Mouse (Mus musculus): ENCODE data around the gene Klhl40. TPM values are rescaled to one million over a fixed set of nuclear protein-coding genes. Genes with fewer than 3 reads are reported as not detected.

Klhl40 gene
- total RNA-seq, 1 experiment = 0.62 TPM

DNA sequence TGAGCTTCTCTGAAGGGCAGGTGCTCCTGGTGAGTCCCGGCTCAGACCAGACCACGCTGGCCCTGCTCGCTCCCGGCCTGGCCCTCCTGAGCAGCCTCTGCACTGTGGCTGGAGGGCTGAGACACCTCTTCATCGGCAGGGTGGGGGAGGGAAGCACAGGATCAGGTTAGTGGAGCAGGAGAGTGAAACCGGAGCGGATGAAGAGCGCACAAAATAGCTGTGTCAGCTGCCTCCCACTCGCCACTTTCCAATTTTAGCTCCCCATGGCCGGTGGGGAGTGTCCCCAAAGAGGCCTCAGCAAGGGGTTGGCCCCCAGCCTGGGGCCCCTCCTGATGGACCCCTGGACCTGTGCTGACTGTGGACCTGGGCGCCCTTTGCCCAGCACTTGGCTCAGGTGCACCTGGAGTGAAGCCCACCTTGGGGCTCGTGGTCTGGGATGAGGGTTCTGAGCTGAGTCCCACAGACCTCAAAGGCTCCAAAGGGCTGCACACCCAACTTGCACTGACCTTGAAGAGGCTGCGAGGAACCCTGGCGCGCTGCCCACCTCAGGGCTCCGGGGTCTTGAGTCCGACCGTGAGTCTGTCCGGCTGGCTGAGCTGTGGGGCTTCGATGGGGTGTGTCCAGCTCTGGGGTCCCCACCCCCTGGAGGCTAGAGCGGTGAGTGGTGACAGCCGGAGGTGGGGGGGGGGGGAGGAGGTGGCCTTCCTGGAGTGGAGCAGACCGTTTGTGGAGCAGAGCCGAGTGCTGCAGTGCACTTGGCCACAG, 14.5 kb downstream of the Klhl40 start, which contains the start of gene Hhatl:
Gene Hhatl (minus strand): TSS at position 751 of the 765 bp plus-strand sequence.
- TF ChIP-seq HCFC1 (IDR thresholded peaks at IDR 0.05; ENCODE audit: borderline replicate concordance, insufficient read depth, low read length) = no peak
- TF ChIP-seq ZC3H11A (IDR thresholded peaks at IDR 0.05; ENCODE audit: borderline replicate concordance, low read depth, low read length) = no peak

DNA sequence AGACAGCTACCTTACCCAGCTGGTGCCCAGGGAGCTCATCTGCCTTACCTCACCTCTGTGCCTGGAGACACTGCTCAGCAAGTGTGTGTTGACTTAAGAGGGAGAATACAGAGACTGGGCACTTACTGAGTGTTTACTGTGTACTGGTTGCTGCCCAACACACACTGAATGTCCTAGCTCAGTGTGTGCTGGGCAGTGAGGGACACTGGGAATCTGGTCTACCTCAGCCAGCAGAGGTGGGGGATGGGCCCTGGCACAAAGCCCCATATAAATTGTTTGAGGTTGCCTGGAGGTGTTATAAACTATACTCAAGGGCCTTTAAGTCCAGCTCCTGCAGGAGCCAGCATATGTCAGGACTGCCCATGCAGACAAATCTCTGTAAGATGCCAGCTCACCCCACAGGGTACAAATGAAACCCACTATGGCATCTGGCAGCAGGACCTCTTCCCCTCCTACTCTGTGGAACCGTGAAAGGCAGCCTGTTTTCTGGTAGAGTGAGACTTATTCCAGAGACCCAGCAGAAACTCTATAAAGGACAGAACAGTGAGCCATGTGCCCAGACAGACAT, 17.6 kb downstream of the Klhl40 start:
- Histone ChIP-seq H3K4me1 (ENCODE audit: control insufficient read depth in 2 of 2, insufficient read depth in 2 of 2, low read length in 2 of 2, poor library complexity in 1 of 2) (peaks cover 0 to 7% of the 10 kb centered on the region in 2 experiments; a peak in 1 of 4 replicates), H3K9me3 (ENCODE audit: control insufficient read depth, insufficient read depth, low read depth, low read length) (no peaks in the 10 kb centered on the region), H3K4me3 (ENCODE audit: insufficient read depth in 1 of 2, low read depth in 1 of 2, low read length in 2 of 2, poor library complexity in 1 of 2, severe bottlenecking in 1 of 2) (no peak overlapping the region), H3K9ac (ENCODE audit: insufficient read depth, low read depth, low read length, poor library complexity, severe bottlenecking) (no peak overlapping the region), H3K27ac (ENCODE audit: insufficient read depth, low read depth, low read length, poor library complexity, severe bottlenecking) (no peak overlapping the region), H3K36me3 (ENCODE audit: control insufficient read depth, insufficient read depth, low read length, poor library complexity, severe bottlenecking) (no peaks in the 10 kb centered on the region)
- no peak for DNase-seq (ENCODE audit: low read depth, low spot score)
- TF ChIP-seq ZC3H11A (IDR thresholded peaks at IDR 0.05; ENCODE audit: borderline replicate concordance, low read depth, low read length) (no peak), HCFC1 (IDR thresholded peaks at IDR 0.05; ENCODE audit: borderline replicate concordance, insufficient read depth, low read length) (no peak), CHD2 (IDR thresholded peaks at IDR 0.05; ENCODE audit: low read depth, low read length) (no peak), ZNF384 (IDR thresholded peaks at IDR 0.05; ENCODE audit: low read depth, low read length) (no peak), MAFK (IDR thresholded peaks at IDR 0.05; ENCODE audit: insufficient read depth, low read depth, low read length) (no peak)
- in situ Hi-C loops (cut with MboI; ENCODE audit: low sequenced_read_pairs in 2 of 2, unreplicated experiment in 2 of 2) = no loop called here

More for the DNA sequence above, 14.5 kb downstream of the Klhl40 start, which contains the start of gene Hhatl:
- Histone ChIP-seq H3K27ac (ENCODE audit: insufficient read depth, low read depth, low read length, poor library complexity, severe bottlenecking) (no peak within 1 kb of the TSS), H3K4me3 (ENCODE audit: insufficient read depth in 1 of 2, low read depth in 1 of 2, low read length in 2 of 2, poor library complexity in 1 of 2, severe bottlenecking in 1 of 2) (no peak within 1 kb of the TSS), H3K36me3 (ENCODE audit: control insufficient read depth, insufficient read depth, low read length, poor library complexity, severe bottlenecking) (no peaks in the 10 kb centered on the region), H3K9me3 (ENCODE audit: control insufficient read depth, insufficient read depth, low read depth, low read length) (no peaks in the 10 kb centered on the region), H3K4me1 (ENCODE audit: control insufficient read depth in 2 of 2, insufficient read depth in 2 of 2, low read length in 2 of 2, poor library complexity in 1 of 2) (no peaks in the 10 kb centered on the region), H3K9ac (ENCODE audit: insufficient read depth, low read depth, low read length, poor library complexity, severe bottlenecking) (no peak within 1 kb of the TSS)
- DNase-seq (ENCODE audit: low read depth, low spot score) = no peak
- in situ Hi-C loops (cut with MboI; ENCODE audit: low sequenced_read_pairs in 2 of 2, unreplicated experiment in 2 of 2) = no loop called here

DNA sequence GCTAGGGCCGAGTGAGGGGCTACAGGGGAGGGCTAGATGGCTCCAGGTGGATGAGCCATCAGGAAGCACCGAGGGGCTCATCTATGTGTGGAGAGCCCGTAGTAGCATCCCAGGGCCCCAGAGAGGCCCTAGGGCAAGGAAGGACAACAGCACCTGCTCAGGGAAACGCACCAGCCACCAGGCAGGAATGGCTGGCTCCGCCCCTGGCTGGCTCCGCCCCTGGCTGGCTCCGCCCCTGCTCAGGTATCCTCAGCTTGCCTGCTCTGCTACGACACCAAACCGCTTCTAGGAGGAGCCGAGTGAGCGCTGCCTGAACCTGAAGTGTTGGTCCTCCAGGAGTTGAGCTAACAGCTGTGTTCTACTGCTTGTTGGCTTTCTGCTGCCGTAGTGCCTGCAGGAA, 20.3 kb downstream of the Klhl40 start:
- DNase-seq (ENCODE audit: low read depth, low spot score) = no peak
- peaks cover 0 to 7% of the 10 kb centered on the region in 2 experiments; a peak in 1 of 4 replicates for H3K4me1 ChIP-seq (ENCODE audit: control insufficient read depth in 2 of 2, insufficient read depth in 2 of 2, low read length in 2 of 2, poor library complexity in 1 of 2)
- no peak overlapping the region for H3K9ac ChIP-seq (ENCODE audit: insufficient read depth, low read depth, low read length, poor library complexity, severe bottlenecking)
- no peaks in the 10 kb centered on the region for H3K36me3 ChIP-seq (ENCODE audit: control insufficient read depth, insufficient read depth, low read length, poor library complexity, severe bottlenecking)
- in situ Hi-C loops (cut with MboI; ENCODE audit: low sequenced_read_pairs in 2 of 2, unreplicated experiment in 2 of 2) = no loop called here
- H3K4me3 ChIP-seq (ENCODE audit: insufficient read depth in 1 of 2, low read depth in 1 of 2, low read length in 2 of 2, poor library complexity in 1 of 2, severe bottlenecking in 1 of 2) = no peak overlapping the region
- no peaks in the 10 kb centered on the region for H3K9me3 ChIP-seq (ENCODE audit: control insufficient read depth, insufficient read depth, low read depth, low read length)
- TF ChIP-seq ZC3H11A (IDR thresholded peaks at IDR 0.05; ENCODE audit: borderline replicate concordance, low read depth, low read length) = no peak
- no peak for TF ChIP-seq ZNF384 (IDR thresholded peaks at IDR 0.05; ENCODE audit: low read depth, low read length)
- TF ChIP-seq CHD2 (IDR thresholded peaks at IDR 0.05; ENCODE audit: low read depth, low read length) = no peak
- TF ChIP-seq HCFC1 (IDR thresholded peaks at IDR 0.05; ENCODE audit: borderline replicate concordance, insufficient read depth, low read length) = no peak
- no peak for TF ChIP-seq MAFK (IDR thresholded peaks at IDR 0.05; ENCODE audit: insufficient read depth, low read depth, low read length)
- no peak overlapping the region for H3K27ac ChIP-seq (ENCODE audit: insufficient read depth, low read depth, low read length, poor library complexity, severe bottlenecking)

DNA sequence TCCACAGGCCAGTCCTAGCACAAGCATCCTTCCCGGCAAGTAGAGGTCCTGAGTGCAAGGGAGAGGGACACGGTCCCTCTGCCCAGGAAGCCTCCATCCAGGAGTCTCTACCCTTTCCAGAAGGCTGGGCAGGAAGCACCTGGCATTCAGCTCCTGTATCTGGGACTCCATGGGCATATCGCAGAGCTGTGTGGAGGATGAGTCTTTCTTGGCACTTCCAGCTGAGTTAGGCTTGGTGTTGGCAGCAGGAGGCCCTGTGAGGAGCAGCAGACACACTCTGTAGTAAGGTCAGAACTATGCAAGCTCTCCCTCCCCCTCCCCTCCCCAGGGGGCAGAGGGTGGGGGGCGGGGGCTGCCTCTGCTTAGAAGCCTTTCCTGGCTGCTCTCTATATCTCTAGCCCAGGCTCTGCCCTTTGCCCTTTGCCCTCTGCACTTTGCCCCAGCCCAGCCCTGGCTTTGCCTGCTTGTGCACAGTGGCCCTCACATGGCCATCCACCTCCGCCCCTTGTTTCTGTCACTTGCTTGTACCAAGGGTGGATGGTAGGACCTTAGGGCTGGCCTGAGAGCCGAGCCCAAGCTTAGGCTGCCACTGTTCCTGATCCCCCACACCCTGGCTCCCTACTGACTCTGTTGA, 21.6 kb downstream of the Klhl40 start:
- in situ Hi-C loops (cut with MboI; ENCODE audit: low sequenced_read_pairs in 2 of 2, unreplicated experiment in 2 of 2) = no loop called here
- TF ChIP-seq ZC3H11A (IDR thresholded peaks at IDR 0.05; ENCODE audit: borderline replicate concordance, low read depth, low read length) (no peak), MAFK (IDR thresholded peaks at IDR 0.05; ENCODE audit: insufficient read depth, low read depth, low read length) (no peak), CHD2 (IDR thresholded peaks at IDR 0.05; ENCODE audit: low read depth, low read length) (no peak), HCFC1 (IDR thresholded peaks at IDR 0.05; ENCODE audit: borderline replicate concordance, insufficient read depth, low read length) (no peak)

More for the DNA sequence above, 21.6 kb downstream of the Klhl40 start:
- no peak overlapping the region for H3K9ac ChIP-seq (ENCODE audit: insufficient read depth, low read depth, low read length, poor library complexity, severe bottlenecking)
- no peaks in the 10 kb centered on the region for H3K36me3 ChIP-seq (ENCODE audit: control insufficient read depth, insufficient read depth, low read length, poor library complexity, severe bottlenecking)
- H3K4me1 ChIP-seq (ENCODE audit: control insufficient read depth in 2 of 2, insufficient read depth in 2 of 2, low read length in 2 of 2, poor library complexity in 1 of 2) = peaks cover 0 to 7% of the 10 kb centered on the region in 2 experiments; a peak in 1 of 4 replicates
- H3K27ac ChIP-seq (ENCODE audit: insufficient read depth, low read depth, low read length, poor library complexity, severe bottlenecking) = no peak overlapping the region
- no peak for DNase-seq (ENCODE audit: low read depth, low spot score)
- no peak overlapping the region for H3K4me3 ChIP-seq (ENCODE audit: insufficient read depth in 1 of 2, low read depth in 1 of 2, low read length in 2 of 2, poor library complexity in 1 of 2, severe bottlenecking in 1 of 2)
- no peaks in the 10 kb centered on the region for H3K9me3 ChIP-seq (ENCODE audit: control insufficient read depth, insufficient read depth, low read depth, low read length)

Data from ES-E14 (cell line).